Mouse (Mus musculus) stomach, postnatal 0 days (tissue): ENCODE measurements around the gene Acvr1b. TPM values are rescaled to one million over a fixed set of nuclear protein-coding genes. Genes with fewer than 3 reads are reported as not detected.

Experiments used
- ATAC-seq: fragments of 200-750 bp; cut with Nextera tagmentation; 2 replicates; pipeline ENCODE4 v1.8.0; 2017; ENCODE audit not compliant: low FRiP score, low TSS enrichment
- DNase-seq: peaks from one replicate; pipeline ENCODE4 v3.0.0-alpha.2; 2016; ENCODE audit warnings: low spot score
- H3K27ac ChIP-seq: fragments of 300-500 bp; sonication (generic); replicated peaks from 2 replicates; pipeline ENCODE4 v1.5.1; 2014; ENCODE audit warnings: mild to moderate bottlenecking, control low read depth
- H3K27me3 ChIP-seq: fragments of 300-500 bp; sonication (generic); 2 replicates; pipeline ENCODE4 v1.6.1; 2014; ENCODE audit warnings: low read length; ENCODE audit not compliant: control insufficient read depth, insufficient read depth
- H3K36me3 ChIP-seq: fragments of 300-500 bp; sonication (generic); 2 replicates; pipeline ENCODE4 v1.6.1; 2014; ENCODE audit warnings: low read length, mixed read lengths; ENCODE audit not compliant: control insufficient read depth, insufficient read depth
- H3K4me1 ChIP-seq: fragments of 300-500 bp; sonication (generic); replicated peaks from 2 replicates; pipeline ENCODE4 v1.6.1; 2014; ENCODE audit warnings: antibody characterized with exemption; ENCODE audit not compliant: control insufficient read depth, insufficient read depth
- H3K4me2 ChIP-seq: fragments of 300-500 bp; sonication (generic); replicated peaks from 2 replicates; pipeline ENCODE4 v1.6.1; 2014; ENCODE audit warnings: low read depth, mild to moderate bottlenecking, control low read depth, moderate library complexity
- H3K4me3 ChIP-seq: fragments of 300-500 bp; sonication (generic); 2 replicates; pipeline ENCODE4 v1.5.1; 2014; ENCODE audit warnings: low read depth, low read length, control low read depth
- H3K9ac ChIP-seq: fragments of 300-500 bp; sonication (generic); 2 replicates; pipeline ENCODE4 v1.6.1; 2014; ENCODE audit warnings: mild to moderate bottlenecking, low read length, control low read depth, mixed read lengths
- H3K9me3 ChIP-seq: fragments of 300-500 bp; sonication (generic); 2 replicates; pipeline ENCODE4 v1.6.1; 2016; ENCODE audit warnings: low read length; ENCODE audit not compliant: control insufficient read depth
- CTCF ChIP-seq: IDR thresholded peaks from 2 replicates; pipeline ENCODE4 v1.5.1; 2016; ENCODE audit warnings: antibody characterized with exemption, low read depth, mild to moderate bottlenecking, moderate library complexity
- EP300 ChIP-seq: optimal IDR thresholded peaks from 2 replicates; pipeline ENCODE3; 2016; ENCODE audit warnings: antibody characterized with exemption
- WGBS: fragments of 180-500 bp; shearing (Covaris S2); extraction: QIAGEN DNeasy Blood & Tissue Kit; methylation state at CpG from one replicate; pipeline ENCODE4 v1.1.7; 2014; 5-methylcytosine and 5-hydroxymethylcytosine counted together
- polyA plus RNA-seq: library from polyadenylated mRNA; unstranded; fragments of >200 nt; fragmentation: Nextera tagmentation; extraction: Ambion mirVana; gene quantifications from 2 replicates; pipeline ENCODE4 v1.2.1, GENCODE M21; 2015

The Acvr1b gene
- polyA plus RNA-seq, 1 experiment from 2014 or later, result 6.9 TPM

- TF ChIP-seq EP300, result no peak
- TF ChIP-seq CTCF, result no peak
- DNase-seq (peak; percentile 70), ATAC-seq (peak; percentile 7; the same call in 1 of the 2 replicates)
- Histone ChIP-seq H3K36me3 (peaks cover 6% of the 10 kb centered on the region; the same call in 1 of the 2 replicates), H3K9ac (peak overlapping the region; percentile 27; the same call in 1 of the 2 replicates), H3K4me3 (no peak overlapping the region), H3K9me3 (no peaks in the 10 kb centered on the region), H3K4me1 (peaks cover 2% of the 10 kb centered on the region; the same call in 1 of the 2 replicates), H3K4me2 (0 out of 2 replicates have a peak overlapping the region, but pooled peaks have one; percentile 17), H3K27ac (peak overlapping the region; percentile 83), H3K27me3 (no peaks in the 10 kb centered on the region)
- 20% methylated on average over 12 of the region's 12 CpGs for WGBS
These were observed 62.0 kb downstream of the Acvr1b start for GRCm38 (mm10) chr15:101235728-101236327.

- Histone ChIP-seq H3K27ac (no peak overlapping the region), H3K27me3 (no peaks in the 10 kb centered on the region), H3K9ac (no peak overlapping the region), H3K4me1 (peaks cover 2% of the 10 kb centered on the region), H3K4me3 (no peak overlapping the region), H3K4me2 (no peak overlapping the region), H3K9me3 (no peaks in the 10 kb centered on the region), H3K36me3 (no peaks in the 10 kb centered on the region)
- ATAC-seq (no peak), DNase-seq (peak; percentile 77)
- TF ChIP-seq CTCF (peak; percentile 88), EP300 (no peak)
- 15% methylated on average over 3 of the region's 3 CpGs for WGBS
These were observed 63.0 kb downstream of the Acvr1b start for GRCm38 (mm10) chr15:101236878-101237277.

- H3K9me3 ChIP-seq, result no peaks in the 10 kb centered on the region
- peak overlapping the region; percentile 40 for H3K27ac ChIP-seq
- peak; percentile 76 for DNase-seq
- 6% methylated on average over 26 of the region's 28 CpGs for WGBS
- H3K4me2 ChIP-seq, result peak overlapping the region; percentile 52
- no peaks in the 10 kb centered on the region for H3K27me3 ChIP-seq
- TF ChIP-seq EP300 (no peak), CTCF (peak; percentile 80)
- 0 out of 2 replicates have a peak overlapping the region, but pooled peaks have one; percentile 6 for H3K4me3 ChIP-seq
- H3K4me1 ChIP-seq, result peaks cover 2% of the 10 kb centered on the region
- H3K36me3 ChIP-seq, result no peaks in the 10 kb centered on the region
- H3K9ac ChIP-seq, result peak overlapping the region; percentile 27; the same call in 1 of the 2 replicates
- peak; percentile 39 for ATAC-seq
These were observed 65.1 kb downstream of the Acvr1b start for GRCm38 (mm10) chr15:101238885-101239511.

- Histone ChIP-seq H3K4me3 (no peak overlapping the region), H3K27ac (no peak overlapping the region), H3K36me3 (no peaks in the 10 kb centered on the region), H3K4me2 (no peak overlapping the region), H3K27me3 (no peaks in the 10 kb centered on the region), H3K9ac (no peak overlapping the region), H3K4me1 (peaks cover 2% of the 10 kb centered on the region), H3K9me3 (no peaks in the 10 kb centered on the region)
- ATAC-seq (no peak), DNase-seq (no peak)
- TF ChIP-seq EP300 (no peak), CTCF (no peak)
- WGBS, result 65% methylated on average over 8 of the region's 8 CpGs
These were observed 66.0 kb downstream of the Acvr1b start for GRCm38 (mm10) chr15:101239821-101240220.

- ATAC-seq (peak; percentile 62), DNase-seq (peak; percentile 85)
- Histone ChIP-seq H3K4me2 (peak overlapping the region; percentile 51), H3K9ac (no peak overlapping the region), H3K9me3 (no peaks in the 10 kb centered on the region), H3K27me3 (no peaks in the 10 kb centered on the region), H3K36me3 (no peaks in the 10 kb centered on the region), H3K27ac (peak overlapping the region; percentile 45), H3K4me1 (peaks cover 3% of the 10 kb centered on the region; the same call in 1 of the 2 replicates), H3K4me3 (no peak overlapping the region)
- TF ChIP-seq EP300 (no peak), CTCF (peak; percentile 97)
- WGBS, result 3% methylated on average over 10 of the region's 10 CpGs
These were observed 66.9 kb downstream of the Acvr1b start for GRCm38 (mm10) chr15:101240799-101241204.

- ATAC-seq (no peak), DNase-seq (no peak)
- no peaks in the 10 kb centered on the region for H3K9me3 ChIP-seq
- H3K4me3 ChIP-seq, result no peak overlapping the region
- peak overlapping the region; percentile 51 for H3K4me2 ChIP-seq
- no peaks in the 10 kb centered on the region for H3K27me3 ChIP-seq
- no peaks in the 10 kb centered on the region for H3K36me3 ChIP-seq
- TF ChIP-seq CTCF, result no peak
- no peak for TF ChIP-seq EP300
- 0 out of 2 replicates have a peak overlapping the region, but pooled peaks have one; percentile 18 for H3K9ac ChIP-seq
- 31% methylated on average over 9 of the region's 9 CpGs for WGBS
- peaks cover 4% of the 10 kb centered on the region; the same call in 1 of the 2 replicates for H3K4me1 ChIP-seq
- H3K27ac ChIP-seq, result peak overlapping the region; percentile 45
These were observed 67.4 kb downstream of the Acvr1b start for GRCm38 (mm10) chr15:101241236-101241635.
